Mouse (Mus musculus): ENCODE results near the gene Krtap3-3.

DNA sequence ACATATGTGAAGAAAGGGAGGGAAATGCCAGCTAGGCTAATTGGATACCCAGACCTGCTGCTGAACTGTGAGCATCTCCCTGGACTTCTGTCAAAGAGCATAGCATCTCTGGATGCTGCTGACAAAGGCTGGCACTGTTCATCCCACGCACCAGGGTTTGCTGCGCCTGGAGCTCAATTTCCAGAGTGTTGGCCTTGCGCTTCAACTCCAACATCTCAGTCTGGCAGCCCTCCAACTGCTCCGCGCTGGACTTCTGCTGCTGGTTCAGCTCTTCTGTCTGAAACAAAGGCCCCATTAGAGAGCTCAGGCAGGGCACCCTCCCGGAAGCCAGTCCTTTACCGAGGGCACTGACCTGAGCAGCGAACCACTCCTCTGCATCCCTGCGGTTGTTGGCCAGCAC, 10.9 kb downstream of the Krtap3-3 start:
- no peak for TF ChIP-seq POLR2A (IDR thresholded peaks at IDR 0.05; ENCODE audit: borderline replicate concordance, extremely low read depth, insufficient read depth, insufficient read length, poor library complexity, severe bottlenecking)
- TF ChIP-seq CTCF (IDR thresholded peaks at IDR 0.05; ENCODE audit: borderline replicate concordance, extremely low read depth, insufficient read depth, insufficient read length) = no peak
